In the genomic region with DNA sequence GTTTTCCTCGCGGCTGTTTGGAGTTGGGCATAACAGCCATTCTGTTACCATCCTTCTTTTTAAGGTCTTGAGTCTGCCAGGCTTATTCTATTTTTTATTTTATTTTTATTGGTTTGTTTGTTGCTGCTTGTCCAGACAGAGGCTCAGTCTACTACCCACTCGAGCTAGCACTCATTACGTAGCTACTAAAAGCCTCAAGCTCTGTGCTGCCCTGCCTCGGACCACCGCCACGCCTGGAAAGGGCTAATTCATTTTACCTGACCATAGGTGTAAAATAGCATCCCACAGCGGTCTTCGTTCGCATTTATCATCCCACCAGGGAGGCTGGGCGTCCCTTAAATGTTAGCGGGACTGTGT, we compare ENCODE assay signal across 9 mouse cellular contexts. TPM values are rescaled to one million over a fixed set of nuclear protein-coding genes. Genes with fewer than 3 reads are reported as not detected.
DNase-seq lines count a peak whose midpoint lies in the region; ATAC-seq and TF ChIP-seq lines count a peak whose summit lies in the region.
"Had no signal": no experiment of that assay in that cellular context is flagged by ENCODE, and none has a peak within 500 bp of the region (broad histone marks: within the 10 kb centered on the region; RNA-seq: fewer than 3 reads in every experiment).

No protein-coding gene starts in this region.

- ATAC-seq in forebrain, postnatal 0 days = peak; percentile 24; the same call in 1 of the 2 replicates
- ATAC-seq in liver, embryonic 15.5 days (ENCODE audit: insufficient read depth) = no peak
- ATAC-seq in monocyte, adult 5-6 weeks (replicated peaks; ENCODE audit: insufficient number of reproducible peaks, low FRiP score, low TSS enrichment, poor library complexity, severe bottlenecking) = no peak

- no peak for TF ChIP-seq RAD21 in CH12.LX (IDR thresholded peaks at IDR 0.05; ENCODE audit: low read depth, low read length)

- intact Hi-C loops in heart, postnatal 25 days (cut with DNase I) = no loop called here

- H3K9ac ChIP-seq in CH12.LX (ENCODE audit: insufficient read depth, low read depth) = 0 out of 2 replicates have a peak overlapping the region, but pooled peaks have one; percentile 26
- H3K9ac ChIP-seq in forebrain, postnatal 0 days = peak overlapping the region; percentile 63
- H3K9ac ChIP-seq in liver, embryonic 15.5 days = no peak overlapping the region

- no peak for TF ChIP-seq EP300 in CH12.LX (IDR thresholded peaks at IDR 0.05; ENCODE audit: low read length)

- in situ Hi-C loops in CH12.LX (cut with MboI; ENCODE audit: low pct_ligation_motif_present, low pct_unique_long_range_greater_than_20kb, low sequenced_read_pairs) = no loop called here

- peak overlapping the region; percentile 89 for H3K27ac ChIP-seq in heart, embryonic 10.5 days
- H3K27ac ChIP-seq in CH12.LX (ENCODE audit: insufficient read depth, low read depth) = no peak overlapping the region
- H3K27ac ChIP-seq in forebrain, postnatal 0 days (ENCODE audit: low read depth, low read length) = no peak overlapping the region
- H3K27ac ChIP-seq in liver, embryonic 15.5 days (replicated peaks) = no peak overlapping the region
- H3K27ac ChIP-seq: layer of hippocampus, adult 2 months had no signal

- H3K27me3 ChIP-seq in heart, embryonic 10.5 days (ENCODE audit: insufficient read depth, poor library complexity, severe bottlenecking) = no peaks in the 10 kb centered on the region
- no peaks in the 10 kb centered on the region for H3K27me3 ChIP-seq in CH12.LX (replicated peaks)
- H3K27me3 ChIP-seq in forebrain, postnatal 0 days (ENCODE audit: insufficient read depth, low read length) = no peaks in the 10 kb centered on the region
- peaks cover 13% of the 10 kb centered on the region; the same call in 1 of the 2 replicates for H3K27me3 ChIP-seq in liver, embryonic 15.5 days

- H3K4me1 ChIP-seq in heart, embryonic 10.5 days = peaks cover 31% of the 10 kb centered on the region
- H3K4me1 ChIP-seq in CH12.LX (ENCODE audit: control insufficient read depth in 1 of 2, insufficient read depth in 2 of 2) = peaks cover 21 to 44% of the 10 kb centered on the region in 2 experiments
- H3K4me1 ChIP-seq in forebrain, postnatal 0 days (ENCODE audit: insufficient read depth) = 0 out of 2 replicates have a peak, but pooled peaks cover 9% of the 10 kb centered on the region
- peaks cover 18% of the 10 kb centered on the region for H3K4me1 ChIP-seq in liver, embryonic 15.5 days (replicated peaks)

- dilution Hi-C loops in CH12.LX (cut with MboI; ENCODE audit: extremely low pct_ligation_motif_present, extremely low pct_unique_long_range_greater_than_20kb, low sequenced_read_pairs) = no loop called here

- 20% methylated on average over 12 of the region's 12 CpGs for WGBS in heart, embryonic 10.5 days
- WGBS in forebrain, postnatal 0 days = 10% methylated on average over 12 of the region's 12 CpGs
- WGBS in liver, embryonic 15.5 days (ENCODE audit: insufficient replicate concordance) = 29% methylated on average over 12 of the region's 12 CpGs

- no peak for TF ChIP-seq CTCF in CH12.LX (conservative IDR thresholded peaks at IDR 0.05 in 1 of 2, IDR thresholded peaks at IDR 0.05 in 1 of 2; ENCODE audit: low read depth in 2 of 2, low read length in 2 of 2)
- TF ChIP-seq CTCF in forebrain, postnatal 0 days (IDR thresholded peaks at IDR 0.05; ENCODE audit: low read depth) = no peak

- no peaks in the 10 kb centered on the region for H3K9me3 ChIP-seq in heart, embryonic 10.5 days
- H3K9me3 ChIP-seq in CH12.LX (replicated peaks; ENCODE audit: low read length) = no peaks in the 10 kb centered on the region
- no peaks in the 10 kb centered on the region for H3K9me3 ChIP-seq in forebrain, postnatal 0 days (ENCODE audit: low read length)
- H3K9me3 ChIP-seq in liver, embryonic 15.5 days (replicated peaks) = no peaks in the 10 kb centered on the region

- peak overlapping the region; percentile 73 for H3K4me3 ChIP-seq in heart, embryonic 10.5 days
- H3K4me3 ChIP-seq in CH12.LX (replicated peaks in 1 of 3; ENCODE audit: low read depth in 2 of 3, low read length in 2 of 3, poor library complexity in 1 of 3) = no peak overlapping the region
- H3K4me3 ChIP-seq in forebrain, postnatal 0 days (ENCODE audit: low read depth, low read length) = peak overlapping the region; percentile 49
- H3K4me3 ChIP-seq in liver, embryonic 15.5 days (replicated peaks) = peak overlapping the region; percentile 51

- H3K4me2 ChIP-seq in CH12.LX (ENCODE audit: insufficient read depth, low read depth, poor library complexity, severe bottlenecking) = peak overlapping the region; percentile 72
- peak overlapping the region; percentile 91 for H3K4me2 ChIP-seq in forebrain, postnatal 0 days (ENCODE audit: low read depth)
- H3K4me2 ChIP-seq in liver, embryonic 15.5 days = peak overlapping the region; percentile 75

- no peak for DNase-seq in heart, embryonic 10.5 days (ENCODE audit: low spot score)
- DNase-seq in heart, postnatal 25 days (ENCODE audit: low spot score) = no peak
- no peak for DNase-seq in CH12.LX (ENCODE audit: extremely low read depth)
- peak; percentile 17 for DNase-seq in forebrain, postnatal 0 days
- no peak for DNase-seq in embryo, embryonic 11 days
- DNase-seq in urinary bladder, adult 18-20 months (ENCODE audit: low spot score in 2 of 2) = no peak

- no peaks in the 10 kb centered on the region for H3K36me3 ChIP-seq in heart, embryonic 10.5 days
- no peaks in the 10 kb centered on the region for H3K36me3 ChIP-seq in CH12.LX (replicated peaks in 1 of 2; ENCODE audit: control insufficient read depth in 1 of 2, insufficient read depth in 1 of 2, low read length in 1 of 2)
- H3K36me3 ChIP-seq in forebrain, postnatal 0 days (ENCODE audit: insufficient read depth) = no peaks in the 10 kb centered on the region
- H3K36me3 ChIP-seq in liver, embryonic 15.5 days (replicated peaks) = no peaks in the 10 kb centered on the region

- H3K79me2 ChIP-seq in CH12.LX (replicated peaks; ENCODE audit: control insufficient read depth, extremely low read depth, insufficient read depth, poor library complexity, severe bottlenecking) = no peaks in the 10 kb centered on the region

- TF ChIP-seq POLR2A in CH12.LX (IDR thresholded peaks at IDR 0.05; ENCODE audit: low read depth, low read length) = no peak

RNA-seq across cellular contexts. Expression of a gene that starts 4.3 kb away (rescaled TPM):
- 0.99 and 4.1 TPM in 2 replicates for polyA plus RNA-seq in heart, embryonic 10.5 days (2016; fragmentation: Nextera tagmentation; extraction: Ambion mirVana)
- 1 to 10 TPM; 3.7 to 4.3 TPM for total RNA-seq in heart, postnatal 25 days (2021)
- total RNA-seq in CH12.LX (2012; rRNA removed) = 22.7 and 24.7 TPM in 2 replicates
- 29.7 and 42.6 TPM in 2 replicates for total RNA-seq in CH12.LX (2014; rRNA removed)
- polyA plus RNA-seq in CH12.LX (2012; ENCODE audit: insufficient read length, low read depth) = 35.2 and 45.7 TPM in 2 replicates
- 2.2 and 3.9 TPM in 2 replicates for total RNA-seq in forebrain, postnatal 0 days (2014; rRNA removed)
- 4.7 and 5.1 TPM in 2 replicates for polyA plus RNA-seq in forebrain, postnatal 0 days (2015; fragmentation: Nextera tagmentation; extraction: Ambion mirVana)
- 25.9 and 26.9 TPM in 2 replicates for polyA plus RNA-seq in liver, embryonic 15.5 days (2015; fragmentation: Nextera tagmentation; extraction: Ambion mirVana)
- total RNA-seq in monocyte, adult 5-6 weeks (2017) = 306 to 616 TPM (median 505 TPM) in 3 replicates

RNA-seq across cellular contexts. Expression of a gene that starts 7.7 kb away (rescaled TPM):
- polyA plus RNA-seq in heart, embryonic 10.5 days (2016; fragmentation: Nextera tagmentation; extraction: Ambion mirVana) = 32.6 and 37.5 TPM in 2 replicates
- total RNA-seq in heart, postnatal 25 days (2021) = 10 to 100 TPM; 22.9 to 28.2 TPM
- total RNA-seq in CH12.LX (2012; rRNA removed) (7.5 and 8.4 TPM in 2 replicates), CH12.LX (2014; rRNA removed) (3.5 and 4.3 TPM in 2 replicates)
- polyA plus RNA-seq in CH12.LX (2012; ENCODE audit: insufficient read length, low read depth) = 7.2 and 8.1 TPM in 2 replicates
- 25.5 and 26.8 TPM in 2 replicates for total RNA-seq in forebrain, postnatal 0 days (2014; rRNA removed)
- polyA plus RNA-seq in forebrain, postnatal 0 days (2015; fragmentation: Nextera tagmentation; extraction: Ambion mirVana) = 19.7 and 22.3 TPM in 2 replicates
- polyA plus RNA-seq in liver, embryonic 15.5 days (2015; fragmentation: Nextera tagmentation; extraction: Ambion mirVana) = 10.9 and 13.6 TPM in 2 replicates
- 15.6 to 33.3 TPM (median 26.7 TPM) in 3 replicates for total RNA-seq in monocyte, adult 5-6 weeks (2017)

RNA-seq across cellular contexts. Expression of a gene that starts 24.1 kb away (rescaled TPM):
- 315 and 334 TPM in 2 replicates for polyA plus RNA-seq in heart, embryonic 10.5 days (2016; fragmentation: Nextera tagmentation; extraction: Ambion mirVana)
- 100 to 1,000 TPM; 209 to 241 TPM for total RNA-seq in heart, postnatal 25 days (2021)
- total RNA-seq in CH12.LX (2012; rRNA removed) (214 and 283 TPM in 2 replicates), CH12.LX (2014; rRNA removed) (242 and 257 TPM in 2 replicates)
- 284 and 353 TPM in 2 replicates for polyA plus RNA-seq in CH12.LX (2012; ENCODE audit: insufficient read length, low read depth)
- total RNA-seq in forebrain, postnatal 0 days (2014; rRNA removed) = 184 and 255 TPM in 2 replicates
- 242 and 253 TPM in 2 replicates for polyA plus RNA-seq in forebrain, postnatal 0 days (2015; fragmentation: Nextera tagmentation; extraction: Ambion mirVana)
- 138 and 146 TPM in 2 replicates for polyA plus RNA-seq in liver, embryonic 15.5 days (2015; fragmentation: Nextera tagmentation; extraction: Ambion mirVana)
- 235 to 255 TPM (median 248 TPM) in 3 replicates for total RNA-seq in monocyte, adult 5-6 weeks (2017)

RNA-seq across cellular contexts. Expression of a gene that starts 40.0 kb away (rescaled TPM):
- 450 and 1,030 TPM in 2 replicates for polyA plus RNA-seq in heart, embryonic 10.5 days (2016; fragmentation: Nextera tagmentation; extraction: Ambion mirVana)
- 1,000 to 10,000 TPM; 1,615 to 1,699 TPM for total RNA-seq in heart, postnatal 25 days (2021)
- total RNA-seq in CH12.LX (2012; rRNA removed) = 0.04 TPM in 2 replicates
- total RNA-seq in CH12.LX (2014; rRNA removed) = 0.07 and 0.15 TPM in 2 replicates
- polyA plus RNA-seq in CH12.LX (2012; ENCODE audit: insufficient read length, low read depth) = 0.27 TPM in 2 replicates
- 0.38 TPM in 1 of 2 replicates, not detected in the other for total RNA-seq in forebrain, postnatal 0 days (2014; rRNA removed)
- 0.04 TPM in 1 of 2 replicates, not detected in the other for polyA plus RNA-seq in forebrain, postnatal 0 days (2015; fragmentation: Nextera tagmentation; extraction: Ambion mirVana)
- 0.15 and 0.17 TPM in 2 replicates for polyA plus RNA-seq in liver, embryonic 15.5 days (2015; fragmentation: Nextera tagmentation; extraction: Ambion mirVana)
- total RNA-seq in monocyte, adult 5-6 weeks (2017) = 1.4 to 5.2 TPM (median 3.7 TPM) in 3 replicates

RNA-seq across cellular contexts. Expression of a gene that starts 42.5 kb away (rescaled TPM):
- 6.6 and 13.8 TPM in 2 replicates for polyA plus RNA-seq in heart, embryonic 10.5 days (2016; fragmentation: Nextera tagmentation; extraction: Ambion mirVana)
- 10 to 100 TPM; 16.4 to 16.7 TPM for total RNA-seq in heart, postnatal 25 days (2021)
- 0.08 TPM in 1 of 2 replicates, not detected in the other for total RNA-seq in CH12.LX (2012; rRNA removed)
- 0.15 TPM in 1 of 2 replicates, not detected in the other for total RNA-seq in CH12.LX (2014; rRNA removed)
- polyA plus RNA-seq in CH12.LX (2012; ENCODE audit: insufficient read length, low read depth) = 0.40 TPM in 1 of 2 replicates, not detected in the other
- total RNA-seq in forebrain, postnatal 0 days (2014; rRNA removed) = 0.38 and 1.2 TPM in 2 replicates
- 0.93 and 1.1 TPM in 2 replicates for polyA plus RNA-seq in forebrain, postnatal 0 days (2015; fragmentation: Nextera tagmentation; extraction: Ambion mirVana)
- 1.1 TPM in 2 replicates for polyA plus RNA-seq in liver, embryonic 15.5 days (2015; fragmentation: Nextera tagmentation; extraction: Ambion mirVana)
- 4.3 TPM in 1 of 3 replicates, not detected in the others for total RNA-seq in monocyte, adult 5-6 weeks (2017)

Comparison
In these comparisons a context has a peak if more than half of its experiments do, and no peak if none do; other contexts are left out.
1. H3K4me3 ChIP-seq: peak in heart, embryonic 10.5 days (single experiment), forebrain, postnatal 0 days (single experiment) and liver, embryonic 15.5 days (single experiment); none in CH12.LX (0 of 3).
2. Peak in every context shown above with its lines, with median percentiles within 50 percentile points of each other: H3K4me2 ChIP-seq.